Mouse (Mus musculus) embryo, embryonic 9.5 days (tissue): ENCODE data around the gene Aida.
A peak's percentile ranks its signal among the peaks of the same experiment; 100 is the strongest.
"Not testable (repeated sequence)": the region's sequence is repeated elsewhere in the genome, so short reads cannot be mapped to it uniquely, and the experiment has no call there.

Source experiments
- DNase-seq: peaks from one replicate; pipeline ENCODE4 v3.0.0-alpha.2; 2017; ENCODE audit errors: extremely low spot score

Gene Aida

DNA sequence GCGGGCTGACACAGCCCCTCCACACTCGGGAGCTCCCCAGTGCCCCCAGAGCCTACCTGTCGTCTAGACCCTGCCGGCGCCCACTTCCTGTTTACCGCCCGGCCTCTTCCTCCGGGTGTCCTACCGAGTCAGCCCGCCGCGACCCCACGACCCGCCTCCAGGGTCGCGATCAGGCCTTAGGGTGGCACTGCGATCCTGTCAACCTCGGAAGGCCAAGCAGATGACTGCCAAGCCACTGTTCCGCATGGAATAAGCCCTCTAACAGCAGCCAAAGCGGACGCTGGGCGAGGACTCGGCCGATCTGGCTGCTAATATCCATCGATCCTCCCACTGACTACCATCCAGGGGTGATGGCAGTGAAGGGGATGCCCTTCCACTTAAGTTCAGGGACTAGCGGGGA, at the start of gene Aida:
Gene Aida (plus strand): TSS at position 126 of the 400 bp plus-strand sequence.
- no peak for DNase-seq

GRCm38 (mm10) chr1:183248144-183248543, 48.2 kb upstream of the Aida start:
- DNase-seq: no peak

DNA sequence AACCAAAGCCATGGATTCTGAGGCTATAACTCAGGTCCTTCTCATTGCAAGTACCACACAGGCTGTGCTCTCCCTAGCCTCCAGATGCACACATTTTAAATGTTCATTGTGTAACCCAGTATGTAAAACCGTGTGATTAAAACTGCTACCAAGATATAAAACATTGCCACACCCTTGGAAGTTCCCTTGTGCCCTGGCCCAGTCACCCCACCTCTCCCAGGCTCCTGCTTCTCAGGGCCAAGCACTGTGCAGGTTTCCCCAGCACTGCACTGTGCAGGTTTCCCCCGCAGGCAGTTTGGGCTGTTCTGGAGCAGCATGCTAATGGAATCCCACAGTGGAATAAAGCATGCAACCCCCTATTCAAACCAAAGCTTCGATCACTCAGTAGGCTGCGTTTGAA, 45.8 kb upstream of the Aida start:
- no peak for DNase-seq

- no peak for DNase-seq
Measured at GRCm38 (mm10) chr1:183251818-183252217, 44.6 kb upstream of the Aida start.

GRCm38 (mm10) chr1:183252574-183252973, 43.8 kb upstream of the Aida start:
- no peak for DNase-seq

GRCm38 (mm10) chr1:183264145-183265008, 32.0 kb upstream of the Aida start:
- DNase-seq: peak; percentile 15

- no peak for DNase-seq
Measured at GRCm38 (mm10) chr1:183265921-183266467, 30.4 kb upstream of the Aida start.

DNA sequence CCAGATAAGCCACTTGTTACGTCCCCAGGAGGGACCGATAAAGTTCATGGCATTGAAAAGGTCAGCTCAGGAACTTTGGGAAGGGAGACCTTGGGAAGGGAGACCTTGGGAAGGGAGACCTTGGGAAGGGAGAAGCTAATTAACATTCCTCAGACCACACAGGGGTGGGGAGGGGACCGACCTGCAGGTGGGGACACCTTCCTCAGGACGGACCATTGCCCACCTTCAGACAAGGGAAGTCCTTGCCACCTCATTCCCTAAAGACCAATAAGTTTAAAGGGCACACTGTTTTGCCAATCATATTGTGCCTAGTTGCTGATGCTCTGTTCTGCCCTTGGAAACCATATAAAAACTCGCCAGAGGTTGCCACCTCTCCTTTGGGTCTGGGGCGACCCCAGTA, 28.7 kb upstream of the Aida start:
- DNase-seq: no peak

- DNase-seq: peak; percentile 19
Measured at GRCm38 (mm10) chr1:183272867-183273818, 23.2 kb upstream of the Aida start.

DNA sequence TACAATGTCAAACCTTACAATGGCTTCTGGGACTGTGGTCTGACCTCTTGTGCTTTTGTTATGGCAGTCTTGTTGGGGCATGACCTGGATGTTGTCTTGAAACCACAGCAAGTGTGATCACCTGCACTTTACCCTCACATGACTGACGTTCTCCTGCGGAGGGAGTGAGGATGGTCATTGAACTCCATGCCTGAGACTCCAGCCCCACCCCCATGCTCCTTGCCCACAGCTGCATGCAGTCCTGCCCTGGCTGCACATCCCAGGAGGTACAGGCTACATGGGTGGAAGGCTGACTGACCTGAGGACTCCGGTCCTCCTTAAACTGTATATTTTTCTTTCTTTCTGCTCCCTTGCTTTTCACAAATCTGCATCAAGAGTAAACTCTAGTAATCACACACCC, 22.0 kb upstream of the Aida start:
- no peak for DNase-seq

GRCm38 (mm10) chr1:183275763-183276162, 20.6 kb upstream of the Aida start:
- no peak for DNase-seq

GRCm38 (mm10) chr1:183288351-183288750, 8.0 kb upstream of the Aida start:
- DNase-seq: no peak

GRCm38 (mm10) chr1:183289576-183289975, 6.8 kb upstream of the Aida start:
- DNase-seq: no peak

DNA sequence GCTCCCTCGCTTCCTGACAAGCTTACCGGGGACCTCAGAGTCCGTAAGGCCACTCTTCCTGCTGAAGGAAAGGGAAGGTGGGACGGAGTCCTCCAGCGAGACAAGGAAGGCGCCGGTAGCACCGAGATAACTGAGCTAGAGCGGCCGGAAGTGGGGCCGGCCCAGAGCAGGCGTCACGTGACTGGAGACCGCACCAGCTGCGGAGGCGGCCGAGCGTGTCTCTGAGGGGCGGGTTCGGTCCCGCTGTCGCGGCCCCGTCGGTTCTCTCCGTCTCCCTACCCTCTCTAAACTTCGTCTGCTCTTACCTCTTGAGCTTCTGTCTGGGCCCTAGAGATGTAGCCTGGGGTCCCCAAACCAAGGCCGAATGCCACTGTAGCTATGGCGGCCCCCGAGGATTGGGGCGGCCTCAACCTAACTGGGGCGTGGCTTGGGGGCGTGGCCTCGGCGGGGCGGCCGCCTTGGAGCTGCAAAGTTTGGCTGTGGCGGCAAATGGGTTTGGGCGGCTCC, 540 bp downstream of the Aida start, which contains the start of gene Brox:
Gene Brox (minus strand): TSS at position 393 of the 507 bp plus-strand sequence.
- DNase-seq: peak; percentile 98

- DNase-seq: peak; percentile 74
Measured at GRCm38 (mm10) chr1:183297473-183297885, 1.1 kb downstream of the Aida start.

- peak; percentile 55 for DNase-seq
Measured at GRCm38 (mm10) chr1:183297886-183298489, 1.6 kb downstream of the Aida start.

GRCm38 (mm10) chr1:183299161-183299560, 2.8 kb downstream of the Aida start:
- DNase-seq: peak; percentile 100

- DNase-seq: no peak
Measured at GRCm38 (mm10) chr1:183307555-183307954, 11.2 kb downstream of the Aida start.

DNA sequence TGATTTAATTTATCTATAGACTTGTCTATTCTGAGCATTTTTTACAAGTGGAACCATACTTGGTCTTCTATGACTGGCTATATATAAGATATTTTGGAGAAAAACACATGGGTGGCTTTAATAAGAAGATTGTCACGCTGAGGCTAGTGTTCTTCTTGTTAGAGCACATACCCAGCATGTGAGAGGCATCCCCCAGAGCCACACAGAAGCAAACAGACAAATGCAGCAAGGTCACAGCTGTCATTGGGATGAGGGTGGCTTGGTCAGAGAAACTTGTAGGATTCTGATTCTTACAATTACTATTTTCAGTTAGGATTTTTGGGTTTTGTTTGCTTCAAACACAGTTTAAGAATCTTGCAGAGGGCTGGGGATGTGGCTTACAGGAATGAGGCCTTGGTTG, 12.1 kb downstream of the Aida start:
- DNase-seq: no peak

DNA sequence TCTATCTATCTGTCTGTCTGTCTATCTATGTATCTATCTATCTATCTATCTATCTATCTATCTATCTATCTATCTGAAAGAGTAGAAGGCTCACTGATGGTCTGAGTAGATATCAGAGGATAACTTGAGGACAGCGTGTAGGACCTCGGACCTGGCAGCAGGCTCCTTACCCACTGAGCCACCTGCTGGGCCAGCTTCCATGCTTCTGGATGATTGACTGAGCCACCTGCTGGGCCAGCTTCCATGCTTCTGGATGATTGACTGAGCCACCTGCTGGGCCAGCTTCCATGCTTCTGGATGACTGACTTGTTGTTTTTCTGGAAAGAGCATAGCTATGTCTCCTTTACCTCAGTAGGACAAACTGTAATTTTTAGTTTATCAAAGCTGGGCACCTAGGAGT, 13.2 kb downstream of the Aida start:
- DNase-seq: not testable (repeated sequence)

DNA sequence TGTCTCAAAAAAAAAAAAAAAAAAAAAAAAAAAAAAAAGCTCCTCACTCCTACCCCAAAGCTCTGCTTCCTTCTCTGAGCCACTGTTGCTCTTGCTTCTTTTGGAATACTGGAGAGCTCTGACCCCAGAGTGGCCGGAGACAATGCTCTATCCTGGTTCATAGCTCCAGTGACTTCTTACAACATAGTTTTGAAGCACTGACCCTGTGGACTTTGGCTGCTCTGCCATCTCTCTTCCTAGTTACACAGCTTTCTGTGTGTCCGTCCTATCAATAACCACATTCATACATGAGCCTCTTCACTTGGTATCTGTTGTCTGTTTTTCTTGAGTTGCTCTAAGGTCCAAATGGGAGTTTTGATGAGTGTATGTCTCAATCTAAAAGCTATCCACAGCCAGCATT, 15.7 kb downstream of the Aida start:
- DNase-seq: no peak
